ENCODE assay signal across 34 mouse cellular contexts in genomic region chr6:138371176-138371575, GRCm38 (mm10).
"Had no signal": no experiment of that assay in that cellular context is flagged by ENCODE, and none has a peak within 500 bp of the region (broad histone marks: within the 10 kb centered on the region; RNA-seq: fewer than 3 reads in every experiment).

No protein-coding gene starts in this region.

- H3K4me2 ChIP-seq: heart, embryonic 11.5 days; heart, embryonic 12.5 days; heart, embryonic 13.5 days; heart, embryonic 15.5 days; hindbrain, embryonic 12.5 days; hindbrain, embryonic 13.5 days; hindbrain, embryonic 14.5 days; hindbrain, embryonic 15.5 days; intestine, embryonic 15.5 days; kidney, embryonic 15.5 days had no signal

- H3K27me3 ChIP-seq: heart, embryonic 12.5 days; heart, embryonic 13.5 days; heart, embryonic 15.5 days; hindbrain, embryonic 12.5 days; hindbrain, embryonic 13.5 days; hindbrain, embryonic 15.5 days; intestine, embryonic 15.5 days; kidney, embryonic 15.5 days had no signal

- H3K9ac ChIP-seq: heart, embryonic 12.5 days; heart, embryonic 13.5 days; heart, embryonic 15.5 days; hindbrain, embryonic 12.5 days; hindbrain, embryonic 13.5 days; hindbrain, embryonic 14.5 days; hindbrain, embryonic 15.5 days; intestine, embryonic 15.5 days; kidney, embryonic 15.5 days had no signal

- H3K4me3 ChIP-seq: heart, embryonic 10.5 days; heart, embryonic 12.5 days; heart, embryonic 13.5 days; heart, embryonic 15.5 days; hindbrain, embryonic 10.5 days; hindbrain, embryonic 12.5 days; hindbrain, embryonic 13.5 days; hindbrain, embryonic 15.5 days; intestine, embryonic 15.5 days; kidney, embryonic 15.5 days; layer of hippocampus, adult 2 months had no signal

- DNase-seq: heart, postnatal 14 days; heart, postnatal 36 days; heart, postnatal 4 days; kidney, adult 11 months; kidney, adult 18-20 months; kidney, adult 2 months; kidney, adult 8-10 months; kidney, adult 9 months; kidney, postnatal 10 days; kidney, postnatal 14 days; kidney, postnatal 25 days; kidney, postnatal 36 days; kidney, postnatal 4 days; layer of hippocampus, adult 9-11 months; layer of hippocampus, postnatal 36 days had no signal

- H3K27ac ChIP-seq: heart, embryonic 10.5 days; heart, embryonic 13.5 days; heart, embryonic 15.5 days; hindbrain, embryonic 10.5 days; hindbrain, embryonic 12.5 days; hindbrain, embryonic 13.5 days; hindbrain, embryonic 14.5 days; hindbrain, embryonic 15.5 days; hindbrain, postnatal 0 days; intestine, embryonic 15.5 days; kidney, embryonic 15.5 days; kidney, postnatal 0 days; layer of hippocampus, adult 2 months had no signal

- H3K4me1 ChIP-seq: heart, embryonic 10.5 days; heart, embryonic 12.5 days; heart, embryonic 13.5 days; heart, embryonic 15.5 days; hindbrain, embryonic 10.5 days; hindbrain, embryonic 12.5 days; hindbrain, embryonic 13.5 days; hindbrain, embryonic 15.5 days; intestine, embryonic 15.5 days; kidney, embryonic 15.5 days had no signal

- ATAC-seq: hindbrain, embryonic 16.5 days; hindbrain, postnatal 0 days; inflammation-experienced regulatory T-cells, adult 6 months; intestine, embryonic 15.5 days; intestine, embryonic 16.5 days; intestine, postnatal 0 days had no signal

- H3K36me3 ChIP-seq: heart, embryonic 10.5 days; heart, embryonic 12.5 days; heart, embryonic 13.5 days; heart, embryonic 15.5 days; hindbrain, embryonic 10.5 days; hindbrain, embryonic 12.5 days; hindbrain, embryonic 13.5 days; hindbrain, embryonic 15.5 days; intestine, embryonic 15.5 days; kidney, embryonic 15.5 days had no signal

- H3K9me3 ChIP-seq: heart, embryonic 10.5 days; heart, embryonic 12.5 days; heart, embryonic 13.5 days; heart, embryonic 15.5 days; hindbrain, embryonic 10.5 days; hindbrain, embryonic 12.5 days; hindbrain, embryonic 13.5 days; hindbrain, embryonic 15.5 days; intestine, embryonic 15.5 days; kidney, embryonic 15.5 days had no signal
